In the genomic region with DNA sequence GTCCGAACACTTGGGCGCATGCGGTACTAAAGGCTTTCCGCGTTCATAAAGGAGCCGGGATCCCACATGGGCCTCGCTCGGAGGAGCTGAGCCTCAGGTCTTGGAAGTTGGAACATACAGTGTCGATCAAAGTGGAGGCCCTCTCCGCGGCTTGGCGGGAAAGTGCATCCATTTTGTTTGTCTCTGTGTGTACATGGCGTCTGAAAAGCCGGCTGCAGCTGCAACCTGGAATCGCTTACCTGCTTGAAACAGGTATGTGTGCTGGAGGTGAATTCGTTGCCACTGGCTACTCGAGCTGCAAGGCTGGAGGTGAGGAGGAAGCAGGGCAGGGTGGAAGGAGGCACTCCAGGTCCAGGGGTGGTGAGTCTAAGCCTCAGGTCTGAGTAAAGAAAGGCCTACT, we compare ENCODE assay signal across 32 mouse cellular contexts. TPM values are rescaled to one million over a fixed set of nuclear protein-coding genes. Genes with fewer than 3 reads are reported as not detected.
DNase-seq lines count a peak whose midpoint lies in the region; ATAC-seq and TF ChIP-seq lines count a peak whose summit lies in the region.
"Had no signal": no experiment of that assay in that cellular context is flagged by ENCODE, and none has a peak within 500 bp of the region (broad histone marks: within the 10 kb centered on the region; RNA-seq: fewer than 3 reads in every experiment).

No protein-coding gene starts in this region.

- peaks cover 19% of the 10 kb centered on the region for H3K27me3 ChIP-seq in hindbrain, embryonic 11.5 days (ENCODE audit: control insufficient read depth, insufficient read depth, low read length)
- peaks cover 15% of the 10 kb centered on the region for H3K27me3 ChIP-seq in hindbrain, embryonic 16.5 days (replicated peaks; ENCODE audit: control insufficient read depth, insufficient read depth, low read length)
- H3K27me3 ChIP-seq in E14TG2a.4 (ENCODE audit: insufficient read depth, low read length) = no peaks in the 10 kb centered on the region
- peaks cover 34% of the 10 kb centered on the region for H3K27me3 ChIP-seq in embryonic facial prominence, embryonic 10.5 days (replicated peaks; ENCODE audit: low read depth, poor library complexity, severe bottlenecking)
- peaks cover 33% of the 10 kb centered on the region for H3K27me3 ChIP-seq in kidney, embryonic 16.5 days (ENCODE audit: insufficient read depth, low read length)
- H3K27me3 ChIP-seq: Patski had no signal

- no peak for TF ChIP-seq CTCF in E14TG2a.4 (conservative IDR thresholded peaks at IDR 0.05; ENCODE audit: low read length)

- H3K9me3 ChIP-seq in hindbrain, embryonic 11.5 days (ENCODE audit: control insufficient read depth, low read length) = no peaks in the 10 kb centered on the region
- H3K9me3 ChIP-seq in hindbrain, embryonic 16.5 days (ENCODE audit: control insufficient read depth, low read length) = no peaks in the 10 kb centered on the region
- H3K9me3 ChIP-seq in E14TG2a.4 (ENCODE audit: low read length) (no peaks in the 10 kb centered on the region; the same call in 1 of the 2 replicates), ES-E14 (ENCODE audit: control insufficient read depth, insufficient read depth, low read depth, low read length) (no peaks in the 10 kb centered on the region)
- no peaks in the 10 kb centered on the region; the same call in 1 of the 2 replicates for H3K9me3 ChIP-seq in embryonic facial prominence, embryonic 10.5 days
- H3K9me3 ChIP-seq in kidney, embryonic 16.5 days (ENCODE audit: low read length) = no peaks in the 10 kb centered on the region
- H3K9me3 ChIP-seq: embryonic facial prominence, embryonic 13.5 days; forebrain, embryonic 12.5 days; forebrain, embryonic 15.5 days; G1E; heart, embryonic 12.5 days; heart, embryonic 15.5 days; hindbrain, embryonic 10.5 days had no signal

- no peak overlapping the region for H3K4me3 ChIP-seq in hindbrain, embryonic 11.5 days (ENCODE audit: low read depth, low read length)
- no peak overlapping the region for H3K4me3 ChIP-seq in hindbrain, embryonic 16.5 days (ENCODE audit: low read length)
- H3K4me3 ChIP-seq in E14TG2a.4 (replicated peaks; ENCODE audit: low read length) (peak overlapping the region; percentile 90), ES-E14 (ENCODE audit: insufficient read depth in 1 of 2, low read depth in 1 of 2, low read length in 2 of 2, poor library complexity in 1 of 2, severe bottlenecking in 1 of 2) (peak overlapping the region; percentile 70 to 72)
- H3K4me3 ChIP-seq in embryonic facial prominence, embryonic 10.5 days = no peak overlapping the region
- H3K4me3 ChIP-seq in kidney, embryonic 16.5 days (ENCODE audit: low read length) = no peak overlapping the region
- H3K4me3 ChIP-seq: embryonic facial prominence, embryonic 13.5 days; erythroblast, embryonic 14.5 days; forebrain, embryonic 12.5 days; forebrain, embryonic 15.5 days; heart, embryonic 12.5 days; heart, embryonic 15.5 days; hindbrain, embryonic 10.5 days had no signal

- no peaks in the 10 kb centered on the region for H3K4me1 ChIP-seq in hindbrain, embryonic 11.5 days (replicated peaks; ENCODE audit: control insufficient read depth, insufficient read depth, low read length)
- no peaks in the 10 kb centered on the region for H3K4me1 ChIP-seq in hindbrain, embryonic 16.5 days (ENCODE audit: control insufficient read depth, insufficient read depth, low read depth, low read length)
- H3K4me1 ChIP-seq in E14TG2a.4 (replicated peaks; ENCODE audit: low read depth, low read length) (peaks cover 36% of the 10 kb centered on the region), ES-E14 (ENCODE audit: control insufficient read depth in 2 of 2, insufficient read depth in 2 of 2, low read length in 2 of 2, poor library complexity in 1 of 2) (peaks cover 0 to 4% of the 10 kb centered on the region in 2 experiments; a peak in 2 of 4 replicates)
- H3K4me1 ChIP-seq in embryonic facial prominence, embryonic 10.5 days = no peaks in the 10 kb centered on the region
- H3K4me1 ChIP-seq in kidney, embryonic 16.5 days (ENCODE audit: insufficient read depth, low read length) = no peaks in the 10 kb centered on the region
- H3K4me1 ChIP-seq: embryonic facial prominence, embryonic 13.5 days; forebrain, embryonic 12.5 days; forebrain, embryonic 15.5 days; heart, embryonic 12.5 days; heart, embryonic 15.5 days; hindbrain, embryonic 10.5 days had no signal

- ATAC-seq in hindbrain, embryonic 11.5 days (ENCODE audit: low FRiP score) = no peak
- ATAC-seq in hindbrain, embryonic 16.5 days = no peak
- ATAC-seq in kidney, embryonic 16.5 days (ENCODE audit: low FRiP score, low TSS enrichment) = no peak
- ATAC-seq: activated CD4-positive, CD25-positive, alpha-beta regulatory T cell, adult 4 months; forebrain, embryonic 15.5 days; Patski had no signal

- H3K9ac ChIP-seq in hindbrain, embryonic 11.5 days (ENCODE audit: low read depth, low read length) = no peak overlapping the region
- H3K9ac ChIP-seq in hindbrain, embryonic 16.5 days (ENCODE audit: low read depth, low read length) = no peak overlapping the region
- peak overlapping the region; percentile 86 for H3K9ac ChIP-seq in ES-E14 (ENCODE audit: insufficient read depth, low read depth, low read length, poor library complexity, severe bottlenecking)
- no peak overlapping the region for H3K9ac ChIP-seq in kidney, embryonic 16.5 days (replicated peaks; ENCODE audit: low read length)
- H3K9ac ChIP-seq: embryonic facial prominence, embryonic 13.5 days; forebrain, embryonic 12.5 days; forebrain, embryonic 15.5 days; heart, embryonic 12.5 days; heart, embryonic 15.5 days; hindbrain, embryonic 14.5 days had no signal

- H3K36me3 ChIP-seq in hindbrain, embryonic 11.5 days (ENCODE audit: control insufficient read depth, insufficient read depth, low read length) = no peaks in the 10 kb centered on the region
- no peaks in the 10 kb centered on the region for H3K36me3 ChIP-seq in hindbrain, embryonic 16.5 days (ENCODE audit: control insufficient read depth, insufficient read depth, low read length)
- H3K36me3 ChIP-seq in E14TG2a.4 (ENCODE audit: insufficient read depth, low read length) (peaks cover 33% of the 10 kb centered on the region), ES-E14 (ENCODE audit: control insufficient read depth, insufficient read depth, low read length, poor library complexity, severe bottlenecking) (peaks cover 28% of the 10 kb centered on the region)
- H3K36me3 ChIP-seq in embryonic facial prominence, embryonic 10.5 days (replicated peaks) = no peaks in the 10 kb centered on the region
- no peaks in the 10 kb centered on the region for H3K36me3 ChIP-seq in kidney, embryonic 16.5 days (ENCODE audit: insufficient read depth, low read length)
- H3K36me3 ChIP-seq: embryonic facial prominence, embryonic 13.5 days; forebrain, embryonic 12.5 days; forebrain, embryonic 15.5 days; G1E; heart, embryonic 12.5 days; heart, embryonic 15.5 days; hindbrain, embryonic 10.5 days had no signal

- no peak overlapping the region for H3K27ac ChIP-seq in hindbrain, embryonic 11.5 days (ENCODE audit: low read depth, low read length)
- H3K27ac ChIP-seq in hindbrain, embryonic 16.5 days (ENCODE audit: low read depth, low read length) = no peak overlapping the region
- H3K27ac ChIP-seq in ES-E14 (ENCODE audit: insufficient read depth, low read depth, low read length, poor library complexity, severe bottlenecking) = peak overlapping the region; percentile 97
- no peak overlapping the region for H3K27ac ChIP-seq in embryonic facial prominence, embryonic 10.5 days (replicated peaks)
- H3K27ac ChIP-seq in kidney, embryonic 16.5 days (ENCODE audit: low read length) = no peak overlapping the region
- H3K27ac ChIP-seq: embryonic facial prominence, embryonic 13.5 days; forebrain, embryonic 12.5 days; forebrain, embryonic 15.5 days; heart, embryonic 15.5 days; hindbrain, embryonic 10.5 days; hindbrain, embryonic 14.5 days had no signal

- WGBS in hindbrain, embryonic 11.5 days = 38% methylated on average over 17 of the region's 17 CpGs
- WGBS in hindbrain, embryonic 16.5 days = 35% methylated on average over 17 of the region's 17 CpGs
- WGBS in embryonic facial prominence, embryonic 10.5 days = 38% methylated on average over 17 of the region's 17 CpGs
- 44% methylated on average over 17 of the region's 17 CpGs for WGBS in kidney, embryonic 16.5 days

- peak; percentile 5 for DNase-seq in hindbrain, embryonic 11.5 days (ENCODE audit: low spot score)
- DNase-seq in ES-E14 (ENCODE audit: low read depth, low spot score) = no peak
- DNase-seq in embryonic facial prominence, embryonic 10.5 days (ENCODE audit: low spot score) = peak; percentile 8
- DNase-seq in urinary bladder, postnatal 25 days (ENCODE audit: low spot score) = no peak
- DNase-seq in kidney, postnatal 25 days = no peak
- DNase-seq: adrenal gland, adult 8-10 months; adrenal gland, postnatal 25 days; cerebellum, adult 11-12 months; cerebellum, adult 9-10 months; cerebellum, postnatal 14 days; gastrocnemius, postnatal 25 days; heart, adult 18-20 months; heart, postnatal 10 days; heart, postnatal 36 days had no signal

- H3K4me2 ChIP-seq in hindbrain, embryonic 11.5 days (replicated peaks; ENCODE audit: low read depth, low read length) = no peak overlapping the region
- no peak overlapping the region for H3K4me2 ChIP-seq in hindbrain, embryonic 16.5 days (ENCODE audit: low read length)
- no peak overlapping the region for H3K4me2 ChIP-seq in kidney, embryonic 16.5 days (replicated peaks; ENCODE audit: low read depth, low read length)
- H3K4me2 ChIP-seq: embryonic facial prominence, embryonic 13.5 days; forebrain, embryonic 12.5 days; forebrain, embryonic 15.5 days; heart, embryonic 15.5 days; hindbrain, embryonic 14.5 days had no signal

- in situ Hi-C loops in ES-E14 (cut with MboI; ENCODE audit: low sequenced_read_pairs in 2 of 2, unreplicated experiment in 2 of 2) = no loop called here

TF ChIP-seq in ES-E14, 5 proteins besides CTCF, POLR2A, EP300 and RAD21 (continues in another document):
- TF ChIP-seq ZC3H11A (IDR thresholded peaks at IDR 0.05; ENCODE audit: borderline replicate concordance, low read depth, low read length) = no peak
- no peak for TF ChIP-seq CHD2 (IDR thresholded peaks at IDR 0.05; ENCODE audit: low read depth, low read length)

RNA-seq across cellular contexts. Expression of gene Nlrp12, which starts 30.2 kb away (rescaled TPM):
- 0.05 TPM in 1 of 2 replicates, not detected in the other for polyA plus RNA-seq in hindbrain, embryonic 11.5 days (2014; fragmentation: Nextera tagmentation; extraction: Ambion mirVana)
- 0.05 and 0.06 TPM in 2 replicates for polyA plus RNA-seq in hindbrain, embryonic 16.5 days (2015; fragmentation: Nextera tagmentation; extraction: Ambion mirVana)
- total RNA-seq in ES-E14 (2012; rRNA removed) = 3.7 and 8.0 TPM in 2 replicates
- 0.02 TPM in 1 of 2 replicates, not detected in the other for polyA plus RNA-seq in embryonic facial prominence, embryonic 10.5 days (2016; fragmentation: Nextera tagmentation; extraction: Ambion mirVana)
- not detected in 2 replicates for polyA plus RNA-seq in kidney, embryonic 16.5 days (2015; fragmentation: Nextera tagmentation; extraction: Ambion mirVana)
- total RNA-seq: adrenal gland, postnatal 25 days; gastrocnemius, adult 8-10 months; gastrocnemius, postnatal 25 days; heart, adult 18-20 months; heart, postnatal 36 days had no signal
- polyA plus RNA-seq: brain, embryonic 14.5 days; embryonic facial prominence, embryonic 13.5 days; erythroblast, embryonic 14.5 days; forebrain, embryonic 12.5 days; forebrain, embryonic 15.5 days; G1E; heart, embryonic 12.5 days; heart, embryonic 15.5 days; hindbrain, embryonic 10.5 days; Patski had no signal

RNA-seq across cellular contexts. Expression of gene AU018091, which starts 50.4 kb away (rescaled TPM):
- 0.12 and 0.28 TPM in 2 replicates for polyA plus RNA-seq in hindbrain, embryonic 11.5 days (2014; fragmentation: Nextera tagmentation; extraction: Ambion mirVana)
- not detected in 2 replicates for polyA plus RNA-seq in hindbrain, embryonic 16.5 days (2015; fragmentation: Nextera tagmentation; extraction: Ambion mirVana)
- 198 and 373 TPM in 2 replicates for total RNA-seq in ES-E14 (2012; rRNA removed)
- 0.31 and 0.43 TPM in 2 replicates for polyA plus RNA-seq in embryonic facial prominence, embryonic 10.5 days (2016; fragmentation: Nextera tagmentation; extraction: Ambion mirVana)
- polyA plus RNA-seq in kidney, embryonic 16.5 days (2015; fragmentation: Nextera tagmentation; extraction: Ambion mirVana) = not detected in 2 replicates
- total RNA-seq: adrenal gland, adult 8-10 months; adrenal gland, postnatal 25 days; gastrocnemius, adult 8-10 months; gastrocnemius, postnatal 25 days; heart, adult 18-20 months; heart, postnatal 10 days; heart, postnatal 36 days had no signal
- polyA plus RNA-seq: activated CD4-positive, CD25-positive, alpha-beta regulatory T cell, adult 4 months; erythroblast, embryonic 14.5 days; forebrain, embryonic 15.5 days; G1E; gonadal fat pad, adult 2 months; heart, embryonic 15.5 days; hindbrain, embryonic 14.5 days; intestine, embryonic 14.5 days had no signal

Comparison
In these comparisons a context has a peak if more than half of its experiments do, and no peak if none do; other contexts are left out.
1. DNase-seq: peak in hindbrain, embryonic 11.5 days (single experiment) and embryonic facial prominence, embryonic 10.5 days (single experiment); none in ES-E14 (single experiment), urinary bladder, postnatal 25 days (single experiment) and kidney, postnatal 25 days (0 of 2).
2. H3K4me3 ChIP-seq: peak in E14TG2a.4 (single experiment) and ES-E14 (2 of 2); none in hindbrain, embryonic 11.5 days (single experiment), hindbrain, embryonic 16.5 days (single experiment), embryonic facial prominence, embryonic 10.5 days (single experiment) and kidney, embryonic 16.5 days (single experiment).